Mouse (Mus musculus) G1E (cell line): ENCODE data around the gene Elp5. TPM values are rescaled to one million over a fixed set of nuclear protein-coding genes. Genes with fewer than 3 reads are reported as not detected.
A peak's percentile ranks its signal among the peaks of the same experiment; 100 is the strongest.

Experiments
- ATAC-seq: 2 replicates; pipeline ENCODE4 v1.8.0; 2016; ENCODE audit warnings: mild to moderate bottlenecking; ENCODE audit not compliant: insufficient number of reproducible peaks, poor library complexity, low FRiP score, severe bottlenecking; ENCODE audit errors: extremely low read depth
- DNase-seq: peaks from one replicate; pipeline ENCODE4 v3.0.0; 2012; ENCODE audit warnings: low spot score
- H3K27me3 ChIP-seq: 2 replicates; pipeline ENCODE4 v1.6.1; 2012; ENCODE audit warnings: mild to moderate bottlenecking, low read length, inconsistent platforms; ENCODE audit not compliant: insufficient read depth
- H3K36me3 ChIP-seq: replicated peaks from 2 replicates; pipeline ENCODE3; 2012; ENCODE audit warnings: mild to moderate bottlenecking, inconsistent platforms
- H3K4me1 ChIP-seq: 2 replicates; pipeline ENCODE4 v1.6.1; 2012; ENCODE audit warnings: low read depth, low read length, inconsistent platforms, mixed read lengths; ENCODE audit not compliant: insufficient read depth
- H3K4me3 ChIP-seq: 2 replicates; pipeline ENCODE4 v1.5.1; 2012; ENCODE audit warnings: low read depth, mild to moderate bottlenecking, inconsistent platforms, low read length, moderate library complexity, mixed read lengths
- H3K9me3 ChIP-seq: replicated peaks from 2 replicates; pipeline ENCODE4 v1.6.1; 2012; ENCODE audit warnings: inconsistent platforms
- CTCF ChIP-seq: IDR thresholded peaks from 2 replicates; pipeline ENCODE4 v1.5.1; 2012; ENCODE audit warnings: low read depth, low read length, inconsistent platforms, mixed read lengths
- GATA1 ChIP-seq: IDR thresholded peaks from 2 replicates; pipeline ENCODE4 v1.6.1; 2012; ENCODE audit warnings: borderline replicate concordance, low read length, inconsistent platforms, mixed read lengths
- GATA2 ChIP-seq: IDR thresholded peaks from 2 replicates; pipeline ENCODE4 v1.6.1; 2012; ENCODE audit warnings: low read depth, low read length, inconsistent platforms, borderline replicate concordance
- POLR2AphosphoS5 ChIP-seq: IDR thresholded peaks from 2 replicates; pipeline ENCODE4 v1.6.1; 2012; ENCODE audit warnings: low read depth, low read length, inconsistent platforms; ENCODE audit not compliant: insufficient replicate concordance
- TAL1 ChIP-seq: conservative IDR thresholded peaks from 2 replicates; pipeline ENCODE4 v1.6.1; 2012; ENCODE audit warnings: low read depth, low read length, inconsistent platforms, mixed read lengths
- polyA plus RNA-seq: library from polyadenylated mRNA; stranded (reverse); fragments of >175 nt; gene quantifications from 2 replicates; pipeline ENCODE4 v1.2.3, GENCODE M21; 2012
- total RNA-seq, 2 experiments: library from RNA; stranded (forward) in 1 of 2; stranded (reverse) in 1 of 2; fragments of 200-1000 nt in 1 of 2; fragments of >200 nt in 1 of 2; fragmentation: Nextera tagmentation in 1 of 2; gene quantifications; 2 replicates each; pipeline ENCODE4 v1.2.3; 2014 to 2017

Gene Elp5
- total and polyA plus RNA-seq, 3 experiments: 10.4 to 72.7 (median 69.9) TPM

GRCm38 (mm10) chr11:70027397-70027796 lies 45.1 kb upstream of the Elp5 start:
- H3K27me3 ChIP-seq: peaks cover 67% of the 10 kb centered on the region
- DNase-seq: no peak

GRCm38 (mm10) chr11:70026689-70027088 lies 44.4 kb upstream of the Elp5 start:
- TF ChIP-seq GATA2 (no peak), POLR2AphosphoS5 (no peak), CTCF (no peak), TAL1 (no peak), GATA1 (no peak)
- DNase-seq: no peak
- Histone ChIP-seq H3K36me3 (peaks cover 12% of the 10 kb centered on the region), H3K27me3 (peaks cover 67% of the 10 kb centered on the region), H3K9me3 (no peaks in the 10 kb centered on the region), H3K4me3 (peak overlapping the region; percentile 36; the same call in 1 of the 2 replicates), H3K4me1 (peaks cover 38% of the 10 kb centered on the region)
- ATAC-seq: no peak

More at GRCm38 (mm10) chr11:70027397-70027796, 45.1 kb upstream of the Elp5 start:
- H3K36me3 ChIP-seq: peaks cover 13% of the 10 kb centered on the region
- H3K4me1 ChIP-seq: peaks cover 36% of the 10 kb centered on the region
- no peaks in the 10 kb centered on the region for H3K9me3 ChIP-seq
- ATAC-seq: no peak
- TF ChIP-seq POLR2AphosphoS5: no peak
- TF ChIP-seq TAL1: no peak
- no peak for TF ChIP-seq GATA2
- TF ChIP-seq CTCF: no peak
- TF ChIP-seq GATA1: no peak
- no peak overlapping the region; the same call in 1 of the 2 replicates for H3K4me3 ChIP-seq

- DNase-seq (no peak), ATAC-seq (no peak)
- Histone ChIP-seq H3K9me3 (no peaks in the 10 kb centered on the region), H3K4me3 (no peak overlapping the region), H3K36me3 (no peaks in the 10 kb centered on the region), H3K27me3 (peaks cover 60% of the 10 kb centered on the region), H3K4me1 (peaks cover 55% of the 10 kb centered on the region)
- no peak for TF ChIP-seq POLR2AphosphoS5
- TF ChIP-seq CTCF: no peak
- no peak for TF ChIP-seq TAL1
- no peak for TF ChIP-seq GATA1
- no peak for TF ChIP-seq GATA2
These were observed 41.8 kb upstream of the Elp5 start for GRCm38 (mm10) chr11:70024151-70024514.

GRCm38 (mm10) chr11:70023481-70024150 lies 41.3 kb upstream of the Elp5 start:
- Histone ChIP-seq H3K4me3 (no peak overlapping the region), H3K4me1 (peaks cover 55% of the 10 kb centered on the region), H3K27me3 (peaks cover 55% of the 10 kb centered on the region), H3K36me3 (no peaks in the 10 kb centered on the region), H3K9me3 (no peaks in the 10 kb centered on the region)
- ATAC-seq: no peak
- no peak for TF ChIP-seq TAL1
- TF ChIP-seq GATA2: no peak
- TF ChIP-seq POLR2AphosphoS5: no peak
- no peak for TF ChIP-seq CTCF
- TF ChIP-seq GATA1: no peak
- no peak for DNase-seq

- H3K4me3 ChIP-seq: peak overlapping the region; percentile 70
- H3K9me3 ChIP-seq: no peaks in the 10 kb centered on the region
- peak; percentile 83 for DNase-seq
- TF ChIP-seq GATA2 (no peak), GATA1 (no peak), CTCF (no peak), TAL1 (no peak), POLR2AphosphoS5 (no peak)
- H3K36me3 ChIP-seq: no peaks in the 10 kb centered on the region
- H3K27me3 ChIP-seq: peaks cover 37% of the 10 kb centered on the region
- peak; percentile 76 for ATAC-seq
- H3K4me1 ChIP-seq: peaks cover 54% of the 10 kb centered on the region
These were observed 39.2 kb upstream of the Elp5 start for GRCm38 (mm10) chr11:70021264-70022132.

GRCm38 (mm10) chr11:70020731-70021263 lies 38.5 kb upstream of the Elp5 start:
- peak overlapping the region; percentile 70 for H3K4me3 ChIP-seq
- TF ChIP-seq CTCF (peak; percentile 34; the same call in 1 of the 2 replicates), GATA1 (no peak)
- ATAC-seq: peak; percentile 70
- DNase-seq: peak; percentile 74
- H3K27me3 ChIP-seq: peaks cover 30% of the 10 kb centered on the region
- H3K4me1 ChIP-seq: peaks cover 53% of the 10 kb centered on the region
- no peaks in the 10 kb centered on the region for H3K36me3 ChIP-seq
- no peaks in the 10 kb centered on the region for H3K9me3 ChIP-seq
